Mouse (Mus musculus): ENCODE measurements around the gene Sacm1l.

- TF ChIP-seq CTCF (IDR thresholded peaks at IDR 0.05) (no peak), EP300 (IDR thresholded peaks at IDR 0.05) (no peak)
These were observed 20.6 kb upstream of the Sacm1l start for GRCm38 (mm10) chr9:123508986-123509385.

All from lung, postnatal 0 days (tissue).